Mouse (Mus musculus): ENCODE measurements at regions not wholly inside any gene's neighbourhood (a gene's known extent, or its start where the extent isn't known, plus 50 kb on each side); places are given as distances from the start of the nearest gene placed in this dataset.

DNA sequence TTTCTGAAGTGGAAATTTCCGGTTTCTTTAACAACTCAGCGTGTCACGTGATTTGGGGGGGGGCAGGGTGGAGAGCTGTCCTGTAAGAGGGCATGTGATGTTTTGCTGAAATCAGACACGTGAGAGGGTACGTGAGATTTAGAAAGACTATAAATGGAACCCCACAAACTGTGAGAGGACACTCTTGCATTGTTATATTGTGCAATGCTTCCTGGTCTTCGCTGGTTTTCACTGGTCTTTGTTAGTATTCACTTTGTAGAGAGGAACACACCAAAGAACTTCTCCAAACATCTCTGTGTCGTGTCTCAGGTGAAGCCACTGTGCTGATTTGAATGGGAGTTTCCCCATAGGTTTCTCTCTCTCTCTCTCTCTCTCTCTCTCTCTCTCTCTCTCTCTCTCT is 163.2 kb upstream of the Jun start:
- TF ChIP-seq CTCF (IDR thresholded peaks at IDR 0.05), result no peak
- TF ChIP-seq EP300 (IDR thresholded peaks at IDR 0.05; ENCODE audit: insufficient read depth, low read depth, low read length), result no peak
